Mouse (Mus musculus) liver, embryonic 14.5 days (tissue): ENCODE results near the gene Stard9. TPM values are rescaled to one million over a fixed set of nuclear protein-coding genes. Genes with fewer than 3 reads are reported as not detected.

Experiments
- ATAC-seq: fragments of 200-750 bp; cut with Nextera tagmentation; 2 replicates; pipeline ENCODE4 v1.8.0; 2017; ENCODE audit warnings: moderate number of reproducible peaks, mild to moderate bottlenecking, moderate library complexity; ENCODE audit not compliant: insufficient read depth
- DNase-seq, 3 experiments: peaks; one replicate each; pipeline ENCODE4 v3.0.0-alpha.2; 2012 to 2013; ENCODE audit warnings: low read depth in 3 of 3, low spot score in 3 of 3
- H3K27ac ChIP-seq: fragments of 300-500 bp; sonication (generic); 2 replicates; pipeline ENCODE4 v1.5.1; 2014; ENCODE audit warnings: moderate library complexity, mild to moderate bottlenecking, control low read depth, inconsistent platforms
- H3K27me3 ChIP-seq: fragments of 300-500 bp; sonication (generic); 2 replicates; pipeline ENCODE4 v1.6.1; 2014; ENCODE audit warnings: mild to moderate bottlenecking, low read length, moderate library complexity; ENCODE audit not compliant: control insufficient read depth, insufficient read depth
- H3K36me3 ChIP-seq: fragments of 300-500 bp; sonication (generic); replicated peaks from 2 replicates; pipeline ENCODE4 v1.6.1; 2014; ENCODE audit warnings: low read depth; ENCODE audit not compliant: control insufficient read depth, insufficient read depth
- H3K4me1 ChIP-seq, 2 experiments: fragments of 200-500 bp in 1 of 2; fragments of 300-500 bp in 1 of 2; sonication (generic) in 1 of 2; replicated peaks; 2 replicates each; pipeline ENCODE4 v1.6.1; 2012 to 2014; ENCODE audit warnings: antibody characterized with exemption in 1 of 2, inconsistent platforms in 1 of 2, low read length in 1 of 2; ENCODE audit not compliant: control insufficient read depth in 2 of 2, insufficient read depth in 2 of 2
- H3K4me2 ChIP-seq: fragments of 300-500 bp; sonication (generic); 2 replicates; pipeline ENCODE4 v1.6.1; 2014; ENCODE audit warnings: low read depth, mild to moderate bottlenecking, control low read depth, moderate library complexity
- H3K4me3 ChIP-seq, 2 experiments: fragments of 200-500 bp in 1 of 2; fragments of 300-500 bp in 1 of 2; sonication (generic) in 1 of 2; 2 replicates each; pipeline ENCODE4 v1.5.1; 2012 to 2014; ENCODE audit warnings: low read depth in 2 of 2, low read length in 2 of 2, mild to moderate bottlenecking in 2 of 2, control low read depth in 1 of 2, inconsistent platforms in 1 of 2, moderate library complexity in 1 of 2; ENCODE audit not compliant: insufficient read depth in 1 of 2
- H3K9ac ChIP-seq: fragments of 300-500 bp; sonication (generic); replicated peaks from 2 replicates; pipeline ENCODE4 v1.6.1; 2014; ENCODE audit warnings: mild to moderate bottlenecking, control low read depth, moderate library complexity
- H3K9me3 ChIP-seq: fragments of 300-500 bp; sonication (generic); 2 replicates; pipeline ENCODE4 v1.6.1; 2016; ENCODE audit warnings: low read length, mixed read lengths; ENCODE audit not compliant: control insufficient read depth
- CTCF ChIP-seq: IDR thresholded peaks from 2 replicates; pipeline ENCODE4 v1.5.1; 2016; ENCODE audit warnings: antibody characterized with exemption, low read depth, control low read depth
- EP300 ChIP-seq: IDR thresholded peaks from 2 replicates; pipeline ENCODE4 v1.6.1; 2016; ENCODE audit warnings: antibody characterized with exemption, low read depth
- WGBS: fragments of 180-500 bp; shearing (Covaris S2); extraction: QIAGEN DNeasy Blood & Tissue Kit; methylation state at CpG from one replicate; pipeline ENCODE4 v1.1.7; 2014; ENCODE audit not compliant: insufficient replicate concordance; 5-methylcytosine and 5-hydroxymethylcytosine counted together
- polyA plus RNA-seq, 2 experiments: library from polyadenylated mRNA; depleted of rRNA in 1 of 2; stranded (reverse) in 1 of 2; unstranded in 1 of 2; fragments of >200 nt; fragmentation: Nextera tagmentation in 1 of 2; extraction: Ambion mirVana in 1 of 2; gene quantifications; 2 replicates each; pipeline versions ENCODE4 v1.2.1 to v1.2.3; 2012 to 2014

Stard9 gene
- polyA plus RNA-seq, 2 experiments: 0.56 to 1.5 TPM

GRCm38 (mm10) chr2:120631957-120632356, 3.0 kb downstream of the Stard9 start:
- H3K4me2 ChIP-seq: peak overlapping the region; percentile 17
- no peaks in the 10 kb centered on the region for H3K36me3 ChIP-seq
- TF ChIP-seq CTCF (no peak), EP300 (no peak)
- no peak overlapping the region for H3K27ac ChIP-seq
- H3K4me1 ChIP-seq: peaks cover 17 to 22% of the 10 kb centered on the region in 2 experiments
- peaks cover 12% of the 10 kb centered on the region for H3K27me3 ChIP-seq
- DNase-seq (no peak), ATAC-seq (no peak)
- H3K4me3 ChIP-seq: no peak overlapping the region
- H3K9me3 ChIP-seq: no peaks in the 10 kb centered on the region
- no peak overlapping the region for H3K9ac ChIP-seq
- WGBS: 15% methylated on average over 4 of the region's 4 CpGs

GRCm38 (mm10) chr2:120640835-120641234, 11.9 kb downstream of the Stard9 start:
- TF ChIP-seq EP300: no peak
- no peak for TF ChIP-seq CTCF
- no peaks in the 10 kb centered on the region for H3K9me3 ChIP-seq
- ATAC-seq (no peak), DNase-seq (no peak)
- no peak overlapping the region for H3K4me3 ChIP-seq
- no peaks in the 10 kb centered on the region for H3K27me3 ChIP-seq
- no peak overlapping the region for H3K4me2 ChIP-seq
- 70% methylated on average over 8 of the region's 8 CpGs for WGBS
- H3K27ac ChIP-seq: no peak overlapping the region
- H3K36me3 ChIP-seq: no peaks in the 10 kb centered on the region
- H3K4me1 ChIP-seq: 0 out of 4 replicates have a peak, but pooled peaks cover 0 to 3% of the 10 kb centered on the region in 2 experiments
- H3K9ac ChIP-seq: no peak overlapping the region

- H3K9me3 ChIP-seq: no peaks in the 10 kb centered on the region
- 68% methylated on average over 7 of the region's 7 CpGs for WGBS
Observed at GRCm38 (mm10) chr2:120643836-120644235, 14.9 kb downstream of the Stard9 start.

GRCm38 (mm10) chr2:120646777-120647176, 17.9 kb downstream of the Stard9 start:
- WGBS: 47% methylated on average over 4 of the region's 4 CpGs
- ATAC-seq: no peak
- H3K4me2 ChIP-seq: no peak overlapping the region
- H3K27me3 ChIP-seq: no peaks in the 10 kb centered on the region
- DNase-seq: no peak
- H3K27ac ChIP-seq: no peak overlapping the region
- H3K4me1 ChIP-seq: no peaks in the 10 kb centered on the region
- no peak for TF ChIP-seq EP300
- TF ChIP-seq CTCF: no peak
- no peaks in the 10 kb centered on the region for H3K36me3 ChIP-seq
- no peak overlapping the region for H3K9ac ChIP-seq
- no peaks in the 10 kb centered on the region for H3K9me3 ChIP-seq
- H3K4me3 ChIP-seq: no peak overlapping the region

More at GRCm38 (mm10) chr2:120643836-120644235, 14.9 kb downstream of the Stard9 start:
- DNase-seq: no peak
- H3K4me2 ChIP-seq: no peak overlapping the region
- no peak overlapping the region for H3K9ac ChIP-seq
- H3K4me1 ChIP-seq: 0 out of 4 replicates have a peak, but pooled peaks cover 0 to 3% of the 10 kb centered on the region in 2 experiments
- no peaks in the 10 kb centered on the region for H3K36me3 ChIP-seq
- TF ChIP-seq EP300 (no peak), CTCF (no peak)
- H3K27ac ChIP-seq: no peak overlapping the region
- no peak for ATAC-seq
- H3K27me3 ChIP-seq: no peaks in the 10 kb centered on the region
- H3K4me3 ChIP-seq: no peak overlapping the region

- 45% methylated on average over 7 of the region's 7 CpGs for WGBS
- Histone ChIP-seq H3K9ac (no peak overlapping the region), H3K27me3 (no peaks in the 10 kb centered on the region), H3K27ac (no peak overlapping the region), H3K36me3 (no peaks in the 10 kb centered on the region), H3K4me2 (no peak overlapping the region), H3K9me3 (no peaks in the 10 kb centered on the region), H3K4me3 (no peak overlapping the region), H3K4me1 (peaks cover 7 to 16% of the 10 kb centered on the region in 2 experiments; a peak in 3 of 4 replicates)
- DNase-seq (no peak), ATAC-seq (no peak)
- no peak for TF ChIP-seq CTCF
- TF ChIP-seq EP300: no peak
Observed at GRCm38 (mm10) chr2:120652256-120652924, 23.5 kb downstream of the Stard9 start.
